Mouse (Mus musculus): ENCODE data around the gene Mpi.
A peak's percentile ranks its signal among the peaks of the same experiment; 100 is the strongest.

DNA sequence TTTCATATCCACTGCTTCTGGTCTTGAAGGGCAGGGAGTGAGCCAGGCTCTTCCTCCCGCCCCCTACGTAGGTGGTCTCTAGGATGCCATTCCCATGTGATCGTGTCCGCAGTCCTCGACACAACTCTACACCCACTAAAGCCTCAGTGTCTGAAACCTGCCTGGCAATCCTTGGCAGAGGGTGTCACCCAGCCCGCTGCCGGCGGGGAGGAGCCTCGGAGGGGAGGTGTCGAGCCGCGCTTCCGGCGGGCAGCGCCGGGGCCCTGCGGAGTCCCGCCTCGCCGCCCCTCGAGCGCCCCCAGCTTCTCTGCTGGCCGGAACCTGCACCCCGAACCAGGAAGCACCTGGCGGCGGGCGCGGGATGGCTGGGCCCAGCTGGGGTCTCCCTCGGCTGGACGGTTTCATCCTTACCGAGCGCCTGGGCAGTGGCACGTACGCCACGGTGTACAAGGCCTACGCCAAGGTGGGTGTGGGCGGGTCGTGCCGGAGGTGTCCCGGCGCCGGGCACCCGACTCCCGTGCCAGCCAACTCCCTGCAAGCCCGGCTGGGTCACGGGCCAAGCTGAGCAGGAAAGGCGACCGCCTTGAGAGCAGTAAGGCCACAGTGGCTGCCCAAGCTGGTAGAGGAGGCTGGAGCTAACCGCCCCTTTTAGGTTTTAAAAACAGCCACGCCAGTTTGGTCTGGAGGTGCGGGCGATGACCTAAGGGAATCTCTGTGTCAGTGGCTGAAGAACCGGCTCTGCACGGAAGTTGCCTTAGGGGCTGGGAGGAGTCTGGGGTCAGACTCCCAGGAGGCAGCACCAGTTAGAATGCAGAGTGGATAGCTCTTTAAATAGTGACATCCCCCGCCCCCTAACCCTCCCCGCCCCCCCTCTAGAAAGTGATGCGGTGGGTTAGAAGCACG is 36.9 kb upstream of the Mpi start, which contains the start of gene Ulk3:
- TF ChIP-seq POLR2A (IDR thresholded peaks at IDR 0.05; ENCODE audit: low read depth, low read length) (peak; percentile 64), CTCF (IDR thresholded peaks at IDR 0.05; ENCODE audit: borderline replicate concordance, insufficient read depth, low read length) (no peak)
